Comparison of ENCODE assay signal across 27 mouse cellular contexts in the genomic region with DNA sequence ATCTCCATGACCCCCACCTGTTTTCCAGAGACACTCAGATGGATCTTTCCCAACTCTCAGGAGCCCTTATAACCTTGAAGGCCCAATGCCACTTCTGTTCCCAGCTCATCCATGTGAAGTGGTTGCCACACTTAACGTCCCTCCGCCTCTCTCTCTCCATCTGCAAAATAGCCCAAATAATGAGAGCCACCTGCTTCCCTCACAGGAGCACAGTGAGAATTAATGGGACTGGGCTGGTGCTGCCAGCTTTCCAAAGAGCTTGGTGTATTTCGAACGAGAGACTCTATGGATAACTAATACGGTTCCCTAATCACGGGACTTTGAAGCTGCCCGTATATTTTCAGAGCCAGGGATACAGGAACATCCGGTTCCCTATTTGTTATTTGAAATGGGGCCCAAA.
DNase-seq lines count a peak whose midpoint lies in the region; ATAC-seq lines count a peak whose summit lies in the region.
"Had no signal": no experiment of that assay in that cellular context is flagged by ENCODE, and none has a peak within 500 bp of the region (broad histone marks: within the 10 kb centered on the region; RNA-seq: fewer than 3 reads in every experiment).

No protein-coding gene starts in this region.

- no peaks in the 10 kb centered on the region for H3K27me3 ChIP-seq in hindbrain, embryonic 11.5 days (ENCODE audit: control insufficient read depth, insufficient read depth, low read length)
- no peaks in the 10 kb centered on the region for H3K27me3 ChIP-seq in hindbrain, embryonic 16.5 days (replicated peaks; ENCODE audit: control insufficient read depth, insufficient read depth, low read length)
- no peaks in the 10 kb centered on the region for H3K27me3 ChIP-seq in forebrain, embryonic 11.5 days (ENCODE audit: control insufficient read depth, insufficient read depth, low read length)
- H3K27me3 ChIP-seq in forebrain, embryonic 13.5 days, result no peaks in the 10 kb centered on the region
- no peaks in the 10 kb centered on the region for H3K27me3 ChIP-seq in hindbrain, embryonic 13.5 days
- H3K27me3 ChIP-seq in kidney, embryonic 16.5 days (ENCODE audit: insufficient read depth, low read length), result no peaks in the 10 kb centered on the region
- H3K27me3 ChIP-seq: CH12.LX had no signal

- H3K4me1 ChIP-seq in hindbrain, embryonic 11.5 days (replicated peaks; ENCODE audit: control insufficient read depth, insufficient read depth, low read length), result 0 out of 2 replicates have a peak, but pooled peaks cover 5% of the 10 kb centered on the region
- peaks cover 12% of the 10 kb centered on the region for H3K4me1 ChIP-seq in hindbrain, embryonic 16.5 days (ENCODE audit: control insufficient read depth, insufficient read depth, low read depth, low read length)
- peaks cover 15% of the 10 kb centered on the region; the same call in 1 of the 2 replicates for H3K4me1 ChIP-seq in forebrain, embryonic 11.5 days (replicated peaks; ENCODE audit: control insufficient read depth, insufficient read depth, low read length)
- H3K4me1 ChIP-seq in forebrain, embryonic 13.5 days, result peaks cover 42% of the 10 kb centered on the region
- peaks cover 34% of the 10 kb centered on the region for H3K4me1 ChIP-seq in hindbrain, embryonic 13.5 days (replicated peaks)
- 0 out of 2 replicates have a peak, but pooled peaks cover 4% of the 10 kb centered on the region for H3K4me1 ChIP-seq in kidney, embryonic 16.5 days (ENCODE audit: insufficient read depth, low read length)

- no peak overlapping the region for H3K4me2 ChIP-seq in hindbrain, embryonic 11.5 days (replicated peaks; ENCODE audit: low read depth, low read length)
- no peak overlapping the region for H3K4me2 ChIP-seq in hindbrain, embryonic 16.5 days (ENCODE audit: low read length)
- no peak overlapping the region for H3K4me2 ChIP-seq in forebrain, embryonic 11.5 days (ENCODE audit: low read depth, low read length, severe bottlenecking)
- H3K4me2 ChIP-seq in forebrain, embryonic 13.5 days, result no peak overlapping the region
- no peak overlapping the region for H3K4me2 ChIP-seq in hindbrain, embryonic 13.5 days
- H3K4me2 ChIP-seq in kidney, embryonic 16.5 days (replicated peaks; ENCODE audit: low read depth, low read length), result no peak overlapping the region
- H3K4me2 ChIP-seq: embryonic facial prominence, embryonic 13.5 days had no signal

- no peaks in the 10 kb centered on the region for H3K9me3 ChIP-seq in hindbrain, embryonic 11.5 days (ENCODE audit: control insufficient read depth, low read length)
- H3K9me3 ChIP-seq in hindbrain, embryonic 16.5 days (ENCODE audit: control insufficient read depth, low read length), result no peaks in the 10 kb centered on the region
- no peaks in the 10 kb centered on the region for H3K9me3 ChIP-seq in forebrain, embryonic 11.5 days (ENCODE audit: control insufficient read depth, low read length)
- H3K9me3 ChIP-seq in forebrain, embryonic 13.5 days (replicated peaks), result no peaks in the 10 kb centered on the region
- H3K9me3 ChIP-seq in hindbrain, embryonic 13.5 days, result no peaks in the 10 kb centered on the region
- H3K9me3 ChIP-seq in kidney, embryonic 16.5 days (ENCODE audit: low read length), result no peaks in the 10 kb centered on the region
- H3K9me3 ChIP-seq: embryonic facial prominence, embryonic 13.5 days had no signal

- WGBS in hindbrain, embryonic 11.5 days, result 70% methylated on average over 8 of the region's 8 CpGs
- WGBS in hindbrain, embryonic 16.5 days, result 51% methylated on average over 8 of the region's 8 CpGs
- 62% methylated on average over 8 of the region's 8 CpGs for WGBS in forebrain, embryonic 11.5 days
- WGBS in forebrain, embryonic 13.5 days, result 38% methylated on average over 8 of the region's 8 CpGs
- 55% methylated on average over 8 of the region's 8 CpGs for WGBS in hindbrain, embryonic 13.5 days
- 74% methylated on average over 8 of the region's 8 CpGs for WGBS in kidney, embryonic 16.5 days

- no peak overlapping the region for H3K4me3 ChIP-seq in hindbrain, embryonic 11.5 days (ENCODE audit: low read depth, low read length)
- no peak overlapping the region for H3K4me3 ChIP-seq in hindbrain, embryonic 16.5 days (ENCODE audit: low read length)
- no peak overlapping the region for H3K4me3 ChIP-seq in forebrain, embryonic 11.5 days (ENCODE audit: low read depth, low read length)
- H3K4me3 ChIP-seq in forebrain, embryonic 13.5 days, result no peak overlapping the region
- H3K4me3 ChIP-seq in hindbrain, embryonic 13.5 days, result no peak overlapping the region
- no peak overlapping the region for H3K4me3 ChIP-seq in kidney, embryonic 16.5 days (ENCODE audit: low read length)
- H3K4me3 ChIP-seq: embryonic facial prominence, embryonic 13.5 days had no signal

- peak; percentile 15; the same call in 1 of the 2 replicates for ATAC-seq in hindbrain, embryonic 11.5 days (ENCODE audit: low FRiP score)
- no peak; the same call in 1 of the 2 replicates for ATAC-seq in hindbrain, embryonic 16.5 days
- peak; percentile 16; the same call in 1 of the 2 replicates for ATAC-seq in forebrain, embryonic 11.5 days (replicated peaks; ENCODE audit: low FRiP score)
- peak; percentile 63 for ATAC-seq in forebrain, embryonic 13.5 days
- peak; percentile 40 for ATAC-seq in hindbrain, embryonic 13.5 days (ENCODE audit: low FRiP score)
- ATAC-seq in kidney, embryonic 16.5 days (ENCODE audit: low FRiP score, low TSS enrichment), result no peak
- ATAC-seq: activated CD4-positive, CD25-positive, alpha-beta regulatory T cell, adult 4 months; inflammation-experienced regulatory T-cells, adult 6 months; midbrain, embryonic 16.5 days had no signal

- H3K36me3 ChIP-seq in hindbrain, embryonic 11.5 days (ENCODE audit: control insufficient read depth, insufficient read depth, low read length), result no peaks in the 10 kb centered on the region
- H3K36me3 ChIP-seq in hindbrain, embryonic 16.5 days (ENCODE audit: control insufficient read depth, insufficient read depth, low read length), result no peaks in the 10 kb centered on the region
- H3K36me3 ChIP-seq in forebrain, embryonic 11.5 days (ENCODE audit: control insufficient read depth, insufficient read depth, low read length), result no peaks in the 10 kb centered on the region
- no peaks in the 10 kb centered on the region for H3K36me3 ChIP-seq in forebrain, embryonic 13.5 days (ENCODE audit: poor library complexity, severe bottlenecking)
- H3K36me3 ChIP-seq in hindbrain, embryonic 13.5 days, result no peaks in the 10 kb centered on the region
- H3K36me3 ChIP-seq in kidney, embryonic 16.5 days (ENCODE audit: insufficient read depth, low read length), result no peaks in the 10 kb centered on the region
- H3K36me3 ChIP-seq: embryonic facial prominence, embryonic 13.5 days had no signal

- no peak for DNase-seq in hindbrain, embryonic 11.5 days (ENCODE audit: low spot score)
- DNase-seq in forebrain, embryonic 11.5 days (ENCODE audit: low spot score), result no peak
- no peak for DNase-seq in lung, postnatal 10 days
- no peak for DNase-seq in gastrocnemius, postnatal 25 days
- DNase-seq: adrenal gland, adult 2 months; B cell, adult 2 months; cerebellum, adult 8-10 months; cerebellum, postnatal 36 days; embryo, embryonic 11 days; gastrocnemius, postnatal 10 days; heart, postnatal 4 days; kidney, adult 11 months; kidney, postnatal 25 days; liver; lung, adult 2 months; lung, postnatal 14 days; thymus, postnatal 4 days had no signal

- H3K9ac ChIP-seq in hindbrain, embryonic 11.5 days (ENCODE audit: low read depth, low read length), result no peak overlapping the region
- H3K9ac ChIP-seq in hindbrain, embryonic 16.5 days (ENCODE audit: low read depth, low read length), result no peak overlapping the region
- no peak overlapping the region for H3K9ac ChIP-seq in forebrain, embryonic 11.5 days (ENCODE audit: low read length)
- H3K9ac ChIP-seq in forebrain, embryonic 13.5 days, result no peak overlapping the region
- no peak overlapping the region for H3K9ac ChIP-seq in hindbrain, embryonic 13.5 days
- H3K9ac ChIP-seq in kidney, embryonic 16.5 days (replicated peaks; ENCODE audit: low read length), result no peak overlapping the region
- H3K9ac ChIP-seq: embryonic facial prominence, embryonic 13.5 days; liver, embryonic 14.5 days had no signal

- H3K27ac ChIP-seq in hindbrain, embryonic 11.5 days (ENCODE audit: low read depth, low read length), result no peak overlapping the region
- no peak overlapping the region for H3K27ac ChIP-seq in hindbrain, embryonic 16.5 days (ENCODE audit: low read depth, low read length)
- H3K27ac ChIP-seq in forebrain, embryonic 11.5 days (ENCODE audit: low read depth, low read length), result no peak overlapping the region; the same call in 1 of the 2 replicates
- peak overlapping the region; percentile 85 for H3K27ac ChIP-seq in forebrain, embryonic 13.5 days
- H3K27ac ChIP-seq in hindbrain, embryonic 13.5 days, result no peak overlapping the region
- H3K27ac ChIP-seq in kidney, embryonic 16.5 days (ENCODE audit: low read length), result no peak overlapping the region
- H3K27ac ChIP-seq: embryonic facial prominence, embryonic 13.5 days; liver, embryonic 14.5 days had no signal

Comparison
In these comparisons a context has a peak if more than half of its experiments do, and no peak if none do; other contexts are left out.
1. ATAC-seq: peak in hindbrain, embryonic 11.5 days (single experiment), forebrain, embryonic 11.5 days (single experiment), forebrain, embryonic 13.5 days (single experiment) and hindbrain, embryonic 13.5 days (single experiment); none in hindbrain, embryonic 16.5 days (single experiment) and kidney, embryonic 16.5 days (single experiment).